Mouse (Mus musculus): ENCODE data around the gene Smyd5.

- TF ChIP-seq CTCF (conservative IDR thresholded peaks at IDR 0.05; ENCODE audit: low read length) (no peak), NANOG (IDR thresholded peaks at IDR 0.05; ENCODE audit: borderline replicate concordance, low read length) (no peak), POU5F1 (IDR thresholded peaks at IDR 0.05; ENCODE audit: borderline replicate concordance, low read length) (no peak)
Measured at GRCm38 (mm10) chr6:85423836-85424379, 7.9 kb upstream of the Smyd5 start, which contains the start of gene Noto.
